Mouse (Mus musculus): ENCODE measurements around the gene Bbc3.

DNA sequence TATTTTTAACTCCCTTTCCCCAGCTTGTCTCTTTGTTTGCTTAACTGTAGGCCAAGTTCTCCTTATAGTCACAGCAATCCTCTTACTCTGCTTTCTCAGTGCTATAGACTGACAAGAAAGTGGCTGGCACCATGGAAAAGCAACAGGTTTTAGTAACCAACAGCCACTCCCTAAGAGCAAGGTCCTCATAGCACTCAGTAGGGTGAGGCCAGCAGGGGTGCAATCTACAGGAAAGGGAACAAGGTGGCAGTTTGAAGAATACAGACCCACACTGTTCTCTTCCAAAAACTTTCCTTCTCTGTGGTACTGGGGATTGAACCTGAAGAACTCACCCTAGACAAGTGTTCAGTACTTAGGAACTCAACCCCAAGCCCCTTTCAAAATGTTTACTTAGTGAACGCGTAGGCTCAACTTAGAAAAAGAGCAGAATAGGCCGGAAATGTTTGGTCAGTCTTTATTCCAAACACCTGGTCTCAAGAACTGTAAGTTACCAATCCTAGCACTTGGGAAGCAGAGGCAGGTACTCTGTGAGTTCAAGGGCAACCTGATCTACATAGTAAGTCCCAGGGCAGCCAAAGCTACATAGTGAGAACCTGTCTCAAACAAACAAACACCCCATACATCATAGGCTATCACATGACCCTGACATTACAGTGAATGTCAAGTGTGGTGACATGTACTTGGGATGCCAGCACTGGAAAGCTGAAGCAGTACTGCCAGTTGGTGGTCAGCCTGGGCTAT is 47.8 kb downstream of the Bbc3 start:
- TF ChIP-seq CTCF (IDR thresholded peaks at IDR 0.05; ENCODE audit: extremely low read depth, insufficient read length, insufficient replicate concordance, low read depth, low read length): no peak
- no peak for TF ChIP-seq POLR2A (IDR thresholded peaks at IDR 0.05; ENCODE audit: low read depth, low read length)

Data from small intestine, adult 2 months (tissue).